Mouse (Mus musculus): ENCODE data around the gene Col9a2.

DNA sequence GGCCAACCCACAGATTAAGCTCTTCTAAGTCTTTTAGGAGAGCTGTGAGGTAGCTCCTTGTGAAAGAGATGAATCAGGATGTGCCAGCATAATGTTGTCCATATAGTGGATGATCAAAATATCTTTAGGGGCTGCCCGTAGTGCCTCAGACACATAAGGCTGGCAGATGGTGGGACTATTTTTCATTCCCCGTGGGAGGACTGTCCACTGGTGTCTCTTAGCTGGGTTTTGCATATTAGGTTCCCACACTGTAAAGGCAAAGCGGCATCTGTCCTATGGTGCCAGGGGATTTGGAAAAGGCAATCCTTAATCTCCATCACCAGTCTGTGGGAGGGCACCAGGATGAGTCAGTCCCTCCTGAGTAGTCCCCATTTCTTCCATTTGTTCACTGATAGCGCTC lies 64.1 kb downstream of the Col9a2 start:
- TF ChIP-seq CTCF (IDR thresholded peaks at IDR 0.05; ENCODE audit: low read depth, low read length) = no peak
- TF ChIP-seq POLR2AphosphoS5 (IDR thresholded peaks at IDR 0.05; ENCODE audit: insufficient replicate concordance, low read depth, low read length) = no peak
